Mouse (Mus musculus): ENCODE measurements around the gene Btbd16. TPM values are rescaled to one million over a fixed set of nuclear protein-coding genes. Genes with fewer than 3 reads are reported as not detected.
A peak's percentile ranks its signal among the peaks of the same experiment; 100 is the strongest.

Gene Btbd16
- total RNA-seq, 2 experiments from 2014 or later, result 0.15 to 0.42 TPM

GRCm38 (mm10) chr7:130764160-130764559 is 9.7 kb upstream of the Btbd16 start:
- DNase-seq (ENCODE audit: low spot score in 2 of 2), result no peak
- intact Hi-C loops (cut with DNase I), result loop anchor here (5.0 to 10.0 kb wide), 2 partner anchors 92 to 291 kb away; no protein-coding TSS in a partner anchor

GRCm38 (mm10) chr7:130766411-130767170 is 7.3 kb upstream of the Btbd16 start:
- no peak for DNase-seq (ENCODE audit: low spot score in 2 of 2)
- intact Hi-C loops (cut with DNase I), result loop anchor here (10.0 kb wide), 1 partner anchor 288 kb away; no protein-coding TSS in a partner anchor

GRCm38 (mm10) chr7:130768151-130768550 is 5.7 kb upstream of the Btbd16 start:
- no peak for DNase-seq (ENCODE audit: low spot score in 2 of 2)
- intact Hi-C loops (cut with DNase I), result loop anchor here (10.0 kb wide), 1 partner anchor 287 kb away; no protein-coding TSS in a partner anchor

GRCm38 (mm10) chr7:130770707-130771106 is 3.2 kb upstream of the Btbd16 start:
- peak; percentile 86 to 89 for DNase-seq (ENCODE audit: low spot score in 2 of 2)
- intact Hi-C loops (cut with DNase I), result loop anchor here (5.0 kb wide), 1 partner anchor 142 kb away; no protein-coding TSS in a partner anchor

- intact Hi-C loops (cut with DNase I), result loop anchor here (5.0 kb wide), 1 partner anchor 139 kb away; no protein-coding TSS in a partner anchor
Measured at GRCm38 (mm10) chr7:130773171-130773830, 568 bp upstream of the Btbd16 start.

GRCm38 (mm10) chr7:130780866-130781419 is 7.1 kb downstream of the Btbd16 start:
- intact Hi-C loops (cut with DNase I), result no loop called here
- DNase-seq (ENCODE audit: low spot score in 2 of 2), result no peak

More at GRCm38 (mm10) chr7:130773171-130773830, 568 bp upstream of the Btbd16 start:
- DNase-seq (ENCODE audit: low spot score in 2 of 2), result no peak

GRCm38 (mm10) chr7:130782501-130783050 is 8.7 kb downstream of the Btbd16 start:
- DNase-seq (ENCODE audit: low spot score in 2 of 2), result no peak
- intact Hi-C loops (cut with DNase I), result no loop called here

- intact Hi-C loops (cut with DNase I), result no loop called here
- no peak for DNase-seq (ENCODE audit: low spot score in 2 of 2)
Measured at GRCm38 (mm10) chr7:130785923-130786575, 12.2 kb downstream of the Btbd16 start.

GRCm38 (mm10) chr7:130786708-130787107 is 12.8 kb downstream of the Btbd16 start:
- no peak for DNase-seq (ENCODE audit: low spot score in 2 of 2)
- intact Hi-C loops (cut with DNase I), result no loop called here

- intact Hi-C loops (cut with DNase I), result no loop called here
- DNase-seq (ENCODE audit: low spot score in 2 of 2), result no peak
Measured at GRCm38 (mm10) chr7:130787537-130787936, 13.7 kb downstream of the Btbd16 start.

GRCm38 (mm10) chr7:130788950-130789349 is 15.1 kb downstream of the Btbd16 start:
- no peak for DNase-seq (ENCODE audit: low spot score in 2 of 2)
- intact Hi-C loops (cut with DNase I), result no loop called here

GRCm38 (mm10) chr7:130789456-130789855 is 15.6 kb downstream of the Btbd16 start:
- DNase-seq (ENCODE audit: low spot score in 2 of 2), result no peak
- intact Hi-C loops (cut with DNase I), result no loop called here

GRCm38 (mm10) chr7:130793671-130794070 is 19.8 kb downstream of the Btbd16 start:
- DNase-seq (ENCODE audit: low spot score in 2 of 2), result no peak
- intact Hi-C loops (cut with DNase I), result no loop called here

GRCm38 (mm10) chr7:130796786-130797185 is 22.9 kb downstream of the Btbd16 start:
- intact Hi-C loops (cut with DNase I), result no loop called here
- no peak for DNase-seq (ENCODE audit: low spot score in 2 of 2)

GRCm38 (mm10) chr7:130797524-130797923 is 23.7 kb downstream of the Btbd16 start:
- DNase-seq (ENCODE audit: low spot score in 2 of 2), result no peak
- intact Hi-C loops (cut with DNase I), result no loop called here

GRCm38 (mm10) chr7:130799418-130799817 is 25.5 kb downstream of the Btbd16 start:
- DNase-seq (ENCODE audit: low spot score in 2 of 2), result no peak
- intact Hi-C loops (cut with DNase I), result no loop called here

GRCm38 (mm10) chr7:130800681-130801080 is 26.8 kb downstream of the Btbd16 start:
- intact Hi-C loops (cut with DNase I), result no loop called here
- no peak for DNase-seq (ENCODE audit: low spot score in 2 of 2)

GRCm38 (mm10) chr7:130801811-130802210 is 27.9 kb downstream of the Btbd16 start:
- no peak for DNase-seq (ENCODE audit: low spot score in 2 of 2)
- intact Hi-C loops (cut with DNase I), result no loop called here

- intact Hi-C loops (cut with DNase I), result no loop called here
- DNase-seq (ENCODE audit: low spot score in 2 of 2), result peak in 1 of 2 experiments; percentile 9
Measured at GRCm38 (mm10) chr7:130803251-130803825, 29.5 kb downstream of the Btbd16 start.

All from left cerebral cortex, postnatal 14 days (tissue).